Mouse (Mus musculus) MN1 (cell line): ENCODE results near the gene Nim1k.
"Not testable (repeated sequence)": the region's sequence is repeated elsewhere in the genome, so short reads cannot be mapped to it uniquely, and the experiment has no call there.

Source experiments
- DNase-seq: peaks from one replicate; pipeline ENCODE4 v3.0.0-alpha.2; 2016; ENCODE audit warnings: low spot score

The Nim1k gene

DNA sequence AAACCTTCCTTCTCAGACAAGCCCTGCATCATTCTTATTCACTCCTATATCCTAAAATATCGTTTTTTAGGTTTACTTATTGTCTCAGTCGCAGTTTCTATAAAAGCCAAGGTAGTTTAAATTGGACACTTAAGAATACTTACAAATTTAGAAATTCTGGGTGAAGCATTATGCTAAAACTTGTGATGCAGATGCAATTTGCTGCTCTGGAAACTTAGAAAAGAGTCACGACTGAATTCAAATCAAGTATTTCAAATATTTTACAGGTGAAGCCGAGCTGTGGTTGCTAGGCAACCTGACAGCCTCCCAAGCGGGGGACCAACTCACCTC, 66.0 kb downstream of the Nim1k start:
- DNase-seq: no peak

DNA sequence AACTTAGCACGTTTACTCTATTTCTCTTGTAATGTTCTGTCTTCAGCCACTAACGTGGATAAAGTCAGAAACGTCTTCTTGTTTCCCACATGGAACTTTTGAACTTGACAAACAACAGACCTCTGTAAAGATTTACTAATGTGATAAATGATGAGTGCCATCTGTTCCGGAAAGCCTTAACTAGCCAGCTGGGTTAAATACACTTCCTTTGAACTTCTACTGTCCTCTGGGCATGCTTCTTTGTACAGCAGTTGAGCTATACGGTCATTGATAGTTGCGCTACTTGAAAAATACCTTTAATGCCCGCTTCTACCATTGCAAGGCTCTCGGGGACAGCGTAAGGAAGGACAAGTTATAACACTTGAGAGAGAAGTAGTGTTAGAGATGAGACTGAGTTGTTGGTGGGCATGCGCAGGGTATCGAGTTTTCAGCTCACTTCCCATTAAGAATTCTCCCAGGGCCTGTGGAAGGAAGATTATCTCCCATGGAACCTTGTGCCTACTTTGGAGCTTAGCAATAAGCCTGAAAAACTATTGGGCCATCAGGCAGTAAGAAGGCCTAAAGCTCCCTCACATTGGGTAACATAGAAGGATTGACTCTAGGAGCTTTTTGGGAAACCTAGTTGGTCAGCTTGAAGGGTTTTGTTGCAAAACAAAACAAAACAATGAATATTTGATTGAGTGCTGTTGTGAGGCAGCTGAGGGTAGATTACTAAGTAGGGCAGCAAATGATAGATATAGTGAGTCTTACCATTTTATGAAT, 71.1 kb downstream of the Nim1k start:
- peak; percentile 78 for DNase-seq

DNA sequence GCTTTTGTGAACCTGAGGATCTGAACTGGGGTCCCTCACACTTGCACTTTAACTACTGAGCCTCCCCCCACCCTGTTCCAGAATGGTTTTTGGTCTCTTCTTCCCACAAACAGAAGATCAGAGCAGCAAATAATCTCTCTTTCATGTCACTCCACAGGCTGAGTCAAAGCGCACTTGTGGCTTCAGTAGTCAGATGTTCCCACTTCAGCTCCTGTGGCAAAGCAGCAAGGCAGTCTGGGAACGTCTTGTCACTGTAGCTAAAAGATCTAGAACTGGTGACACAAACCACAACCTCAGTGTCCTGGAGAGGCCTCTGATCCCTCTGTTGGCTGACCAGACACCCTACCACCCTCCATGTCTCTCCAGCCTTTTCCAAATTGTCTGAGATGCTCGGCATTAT, 74.5 kb downstream of the Nim1k start:
- DNase-seq: no peak

GRCm38 (mm10) chr13:119679721-119680120, 76.0 kb downstream of the Nim1k start:
- DNase-seq: no peak

DNA sequence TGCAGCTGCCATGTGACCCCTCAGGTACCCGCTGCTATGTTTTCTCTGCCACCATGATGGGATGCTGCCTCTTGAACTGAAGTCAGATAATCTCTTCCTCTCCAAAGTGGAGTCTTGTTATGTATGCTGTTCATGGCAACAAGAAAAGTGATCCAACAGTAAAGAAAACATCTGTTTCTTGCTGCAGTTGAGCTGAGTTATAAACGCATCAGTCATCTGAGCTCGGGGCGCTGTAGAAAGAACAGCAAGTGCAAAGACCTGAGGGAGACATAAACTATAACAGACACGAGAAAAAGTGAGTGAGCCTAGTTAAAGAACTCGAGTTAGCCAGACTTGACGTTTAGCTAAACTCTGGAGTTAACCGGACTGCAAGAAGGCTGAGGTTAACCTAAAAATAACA, 76.9 kb downstream of the Nim1k start:
- DNase-seq: no peak

GRCm38 (mm10) chr13:119661420-119661819, 94.3 kb downstream of the Nim1k start:
- not testable (repeated sequence) for DNase-seq
